Mouse (Mus musculus): Measurements from ENCODE around the gene Gsg1.

The Gsg1 gene

DNA sequence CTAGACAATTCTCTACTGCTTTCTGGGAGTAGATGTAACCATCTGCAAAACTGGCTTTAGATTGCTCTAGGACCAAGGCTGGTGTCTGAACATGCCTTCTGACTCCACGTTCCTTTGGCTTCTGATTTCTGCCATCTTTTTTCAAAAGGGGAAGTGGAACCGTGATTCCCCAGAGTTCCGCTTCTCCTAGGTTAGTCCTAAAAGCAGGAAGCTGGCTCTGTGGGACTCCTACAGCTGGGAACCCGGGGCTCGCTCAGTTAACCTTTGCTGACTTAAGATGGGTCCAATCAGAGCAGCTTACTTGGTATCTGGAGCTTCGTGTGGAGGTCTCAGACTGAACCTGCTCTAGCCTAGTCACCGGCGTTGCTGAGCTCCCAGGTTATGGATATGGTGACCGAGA lies 7.0 kb upstream of the Gsg1 start:
- no peak for DNase-seq (ENCODE audit: low spot score in 2 of 2)

DNA sequence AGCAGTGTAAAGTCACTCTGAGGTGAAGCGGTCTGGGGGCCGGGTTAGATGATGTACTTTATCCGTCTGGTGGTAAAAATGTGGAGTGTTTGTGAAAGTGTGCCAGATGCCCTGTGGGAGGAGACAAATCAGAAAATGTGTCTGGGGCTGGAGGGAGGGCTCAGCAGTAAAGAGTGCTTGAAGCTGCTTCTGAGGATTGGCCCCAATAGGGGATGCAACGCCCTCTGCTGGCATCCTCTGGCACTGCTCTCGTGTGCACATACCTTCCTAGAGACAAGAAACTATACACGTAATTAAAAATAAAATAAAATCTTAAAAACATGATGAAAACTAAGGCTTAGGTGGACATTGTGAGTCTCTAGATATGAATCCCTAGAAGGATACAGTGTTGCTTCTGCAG lies 6.3 kb upstream of the Gsg1 start:
- no peak for DNase-seq (ENCODE audit: low spot score in 2 of 2)

DNA sequence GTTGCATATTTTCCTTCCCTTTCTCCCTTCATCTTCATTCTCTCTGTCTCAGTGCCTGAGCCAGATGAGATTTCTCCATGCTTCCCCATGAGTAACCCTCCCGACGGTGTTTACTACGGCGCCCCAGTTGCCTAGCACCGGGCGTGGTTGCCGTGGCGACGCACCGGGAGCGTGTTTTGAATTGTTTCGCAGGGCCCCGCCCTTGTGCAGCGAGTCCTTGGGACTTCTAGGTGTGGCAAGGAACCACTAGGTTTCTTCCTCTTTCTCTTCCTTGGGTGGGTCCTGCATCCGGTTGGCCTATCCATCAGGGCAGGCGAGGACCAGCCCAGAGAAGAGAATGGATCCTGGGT lies 1.4 kb downstream of the Gsg1 start:
- peak; percentile 82 to 90 for DNase-seq (ENCODE audit: low spot score in 2 of 2)

DNA sequence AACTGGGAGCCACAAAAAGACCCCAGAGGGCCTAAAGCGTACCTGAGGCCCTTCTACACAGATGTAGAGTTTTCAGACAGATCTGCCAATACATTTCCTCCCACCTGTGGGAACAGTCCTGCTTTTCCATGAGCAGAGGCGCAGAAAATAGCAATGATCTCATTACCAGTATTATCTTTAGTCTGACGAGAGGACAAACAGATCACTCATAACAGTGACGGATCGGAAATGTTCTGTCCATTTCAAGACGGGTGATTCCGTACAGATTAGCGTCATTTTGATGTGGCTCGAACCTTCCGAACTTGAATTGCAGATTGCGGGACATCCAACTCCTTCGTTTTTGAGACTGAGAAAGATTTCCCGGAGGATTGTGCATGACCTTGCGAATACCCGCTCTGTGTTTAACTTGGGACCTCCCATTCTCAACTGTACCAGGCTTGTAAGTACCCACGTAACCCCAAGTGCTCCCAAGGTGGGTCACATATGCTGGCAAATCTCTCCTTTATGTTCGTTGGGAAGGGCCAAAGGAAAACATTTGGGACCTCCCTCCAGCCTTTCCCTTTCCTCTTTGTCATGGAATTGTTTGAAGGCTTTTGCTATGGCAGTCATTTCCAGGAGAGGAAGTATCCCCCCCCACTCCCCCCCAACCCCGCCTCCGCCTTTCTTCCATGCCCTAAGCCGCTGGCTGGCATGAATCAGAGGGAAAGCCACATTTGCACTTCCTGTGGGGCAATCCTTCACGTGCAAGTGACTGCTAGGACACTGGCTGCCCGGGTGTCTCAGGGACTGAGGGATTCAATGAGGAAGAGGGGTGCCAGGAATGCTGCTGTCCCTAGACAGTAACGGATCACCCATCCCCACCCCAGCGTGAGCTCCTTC lies 2.1 kb downstream of the Gsg1 start:
- DNase-seq (ENCODE audit: low spot score in 2 of 2), result no peak

DNA sequence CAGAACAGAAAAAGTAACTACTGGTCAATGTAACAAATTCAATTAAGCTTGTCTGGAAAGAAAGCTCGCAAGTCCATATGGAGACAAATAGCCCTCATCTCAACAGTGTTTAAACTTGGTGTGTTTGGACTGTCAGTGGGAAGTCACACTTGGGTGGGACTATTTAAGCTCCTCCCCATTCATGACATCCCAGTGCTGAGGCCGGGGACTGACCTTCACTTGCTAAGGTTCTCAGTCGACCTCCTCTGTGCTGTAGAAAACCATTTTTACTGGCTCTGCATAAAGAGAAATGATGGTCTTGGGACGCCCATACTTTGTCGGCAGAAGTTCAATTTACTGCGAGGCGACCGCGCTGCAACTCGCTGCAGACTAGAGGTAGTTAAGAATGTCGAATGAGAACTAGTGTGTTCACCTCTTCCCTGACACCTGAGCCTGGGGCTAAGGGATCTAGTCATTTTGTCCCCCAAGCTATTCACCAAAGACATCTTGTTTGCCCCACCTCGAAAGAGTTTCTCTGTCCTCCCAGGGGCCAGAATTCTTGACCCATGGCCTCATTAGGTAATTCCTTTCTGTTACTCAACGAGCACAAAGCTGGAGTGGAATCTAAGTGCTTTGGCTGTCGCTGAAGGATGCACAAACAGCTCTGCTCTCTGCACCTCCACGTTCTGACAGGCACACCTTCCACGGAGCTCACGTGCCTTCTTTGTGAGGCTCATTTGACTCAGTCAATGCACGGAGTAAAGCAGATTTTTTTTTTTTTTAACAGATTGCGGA lies 3.0 kb downstream of the Gsg1 start:
- DNase-seq (ENCODE audit: low spot score in 2 of 2), result no peak

DNA sequence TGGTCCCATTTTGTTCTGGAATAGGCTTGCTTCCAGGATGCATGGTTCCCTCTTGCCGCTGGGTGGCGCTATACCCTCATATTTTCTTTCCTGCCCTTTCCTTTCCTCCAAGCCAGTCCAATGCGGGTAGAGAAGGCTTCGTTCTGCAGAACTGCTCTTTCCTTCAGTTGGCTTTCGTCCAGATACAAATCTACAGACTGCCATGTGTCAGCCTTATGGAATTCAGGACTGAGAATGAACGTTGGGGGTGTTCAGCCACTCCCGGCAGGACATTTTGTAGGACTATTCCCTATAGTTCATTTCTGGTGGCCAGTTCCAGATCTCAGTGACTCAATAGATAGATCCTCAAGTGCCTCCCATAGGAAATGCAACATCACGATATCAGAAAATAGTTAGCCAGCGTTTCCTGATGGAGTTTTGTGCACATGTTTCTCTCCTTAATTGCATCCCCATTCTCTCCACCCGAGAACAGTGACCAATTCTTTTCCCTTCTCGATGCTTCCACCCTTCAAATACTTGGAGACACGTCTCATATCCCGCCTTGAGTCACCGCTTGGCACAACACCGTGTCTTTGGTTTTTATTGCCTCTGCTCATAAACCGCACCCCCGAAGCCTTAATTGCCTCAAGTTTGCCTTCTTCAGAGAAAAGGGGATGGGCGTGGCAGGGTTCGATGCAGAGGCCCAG lies 4.2 kb downstream of the Gsg1 start:
- DNase-seq (ENCODE audit: low spot score in 2 of 2), result peak; percentile 65 to 78

DNA sequence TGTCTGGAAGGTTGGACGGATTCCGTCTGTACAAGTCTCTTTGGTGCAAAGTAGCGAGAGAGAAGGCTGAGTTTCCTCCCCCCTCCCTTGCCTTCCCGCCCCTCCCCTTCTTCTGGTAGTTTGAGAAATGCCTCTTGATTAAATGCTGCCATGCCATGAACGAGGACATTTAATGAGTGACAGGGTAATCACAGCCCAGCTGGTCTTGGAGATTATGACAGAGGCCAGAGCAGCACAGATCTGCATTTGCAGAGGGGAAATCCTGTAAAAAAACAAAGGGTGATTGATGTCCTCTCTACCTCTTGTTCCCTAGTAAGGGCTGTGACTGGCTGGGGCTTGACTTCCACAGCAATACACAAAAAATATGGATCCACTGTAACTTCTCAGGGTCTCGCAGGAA lies 6.3 kb downstream of the Gsg1 start:
- no peak for DNase-seq (ENCODE audit: low spot score in 2 of 2)

DNA sequence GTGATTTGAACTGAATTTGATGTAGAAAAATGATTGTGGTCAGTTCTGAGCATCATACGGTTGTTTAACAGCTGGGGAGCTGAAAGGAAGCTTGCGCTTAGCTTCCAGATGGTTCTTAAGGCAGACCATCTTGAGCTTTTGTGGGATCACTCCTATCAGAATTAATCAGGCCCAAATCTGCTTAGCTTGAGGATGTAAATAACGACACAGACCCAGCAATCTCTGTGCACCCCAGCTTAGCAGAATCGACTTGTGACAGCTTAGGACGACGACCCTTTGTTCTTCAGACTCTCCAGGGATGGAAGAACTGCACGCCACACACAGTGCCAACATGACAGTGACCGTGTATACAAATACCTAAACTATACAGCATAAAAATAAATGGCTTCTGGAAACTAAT lies 8.6 kb downstream of the Gsg1 start:
- DNase-seq (ENCODE audit: low spot score in 2 of 2), result no peak

GRCm38 (mm10) chr6:135240361-135240760 lies 13.8 kb downstream of the Gsg1 start:
- DNase-seq (ENCODE audit: low spot score in 2 of 2), result no peak

- no peak for DNase-seq (ENCODE audit: low spot score in 2 of 2)
Measured at GRCm38 (mm10) chr6:135238211-135238610, 15.9 kb downstream of the Gsg1 start.

- DNase-seq (ENCODE audit: low spot score in 2 of 2), result no peak
Measured at GRCm38 (mm10) chr6:135237326-135237725, 16.8 kb downstream of the Gsg1 start.

GRCm38 (mm10) chr6:135236576-135236975 lies 17.6 kb downstream of the Gsg1 start:
- DNase-seq (ENCODE audit: low spot score in 2 of 2), result no peak

- no peak for DNase-seq (ENCODE audit: low spot score in 2 of 2)
Measured at GRCm38 (mm10) chr6:135235742-135236141, 18.4 kb downstream of the Gsg1 start.

DNA sequence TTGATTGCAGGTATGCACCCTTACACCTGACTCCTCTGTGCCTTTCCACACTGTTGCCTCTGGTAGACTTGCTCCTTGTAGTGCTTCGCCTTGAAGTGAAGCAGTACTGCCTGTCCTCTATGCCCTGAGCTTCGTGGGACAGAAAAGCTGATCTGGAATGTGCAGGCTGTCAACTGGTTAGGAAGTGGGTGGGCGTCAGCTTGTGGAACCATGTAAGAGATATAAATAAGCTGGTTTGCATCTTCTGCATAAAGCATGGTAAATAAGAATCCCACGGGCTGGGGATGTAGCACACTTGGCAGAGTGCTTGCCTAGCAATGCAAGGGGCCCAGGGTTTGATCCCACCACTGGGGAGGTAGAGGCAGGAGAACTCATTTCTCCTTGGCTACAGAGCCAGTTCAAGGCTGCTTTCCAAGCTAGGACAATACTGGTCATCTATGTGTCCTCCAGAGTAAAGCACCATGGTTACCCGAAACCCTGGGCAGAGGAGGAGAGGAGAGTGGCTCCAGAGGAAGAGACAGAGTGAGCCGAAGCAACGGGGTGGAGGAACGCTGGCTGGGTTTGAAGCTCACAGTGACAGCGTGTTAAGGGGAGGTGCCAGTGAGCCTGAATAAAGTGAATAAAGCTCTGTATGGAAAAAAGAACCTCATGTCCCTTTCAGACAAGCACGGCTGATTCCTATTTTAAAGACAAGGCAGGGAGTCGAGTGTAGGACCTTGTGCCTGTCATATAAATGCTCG lies 21.5 kb downstream of the Gsg1 start:
- DNase-seq (ENCODE audit: low spot score in 2 of 2), result no peak

DNA sequence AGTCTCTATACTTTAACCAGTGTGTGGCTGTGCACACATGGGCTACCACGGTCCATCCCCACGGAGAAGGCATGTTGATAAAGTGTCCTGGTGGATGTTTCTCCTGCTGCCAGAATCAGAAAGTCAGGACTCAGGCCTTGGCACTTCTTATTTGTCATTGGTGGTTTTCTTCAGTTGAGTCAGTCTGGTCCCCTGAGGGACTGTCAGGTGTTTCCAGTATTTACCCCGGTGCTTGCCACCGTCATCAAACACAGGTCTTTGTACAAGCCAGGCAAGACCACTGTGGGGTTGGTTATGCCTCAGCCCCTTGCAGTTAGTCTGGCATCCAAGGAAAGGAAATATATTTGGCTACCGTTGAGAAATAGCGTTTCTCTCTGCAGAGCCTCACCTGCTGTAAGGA lies 23.6 kb downstream of the Gsg1 start:
- no peak for DNase-seq (ENCODE audit: low spot score in 2 of 2)

DNA sequence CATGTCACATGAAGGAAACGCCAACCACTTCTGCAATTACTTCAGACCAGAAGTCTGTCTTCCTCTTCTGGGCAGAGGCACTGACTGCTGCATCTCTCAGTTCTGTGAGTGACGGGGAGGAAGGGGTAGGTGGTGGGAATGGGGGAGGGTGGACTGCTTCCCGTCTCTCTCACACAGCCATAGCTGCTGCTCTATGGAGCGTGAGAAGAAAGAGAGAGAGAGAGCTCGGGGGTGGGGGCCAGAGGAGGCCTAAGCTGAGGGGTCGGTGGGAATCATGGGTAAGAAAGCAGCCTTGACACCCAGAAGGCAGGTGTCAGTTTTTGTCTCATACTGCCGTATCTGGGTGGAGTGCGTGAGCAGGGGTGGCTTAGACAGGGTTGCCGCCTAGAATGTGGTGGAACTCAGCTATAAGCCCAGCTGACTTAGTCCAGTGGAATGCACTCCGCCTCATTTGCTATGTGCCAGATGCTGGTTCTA lies 25.6 kb downstream of the Gsg1 start:
- no peak for DNase-seq (ENCODE audit: low spot score in 2 of 2)

GRCm38 (mm10) chr6:135223786-135224416 lies 30.2 kb downstream of the Gsg1 start:
- no peak for DNase-seq (ENCODE audit: low spot score in 2 of 2)

- DNase-seq (ENCODE audit: low spot score in 2 of 2), result no peak
Measured at GRCm38 (mm10) chr6:135219916-135220315, 34.2 kb downstream of the Gsg1 start.

DNA sequence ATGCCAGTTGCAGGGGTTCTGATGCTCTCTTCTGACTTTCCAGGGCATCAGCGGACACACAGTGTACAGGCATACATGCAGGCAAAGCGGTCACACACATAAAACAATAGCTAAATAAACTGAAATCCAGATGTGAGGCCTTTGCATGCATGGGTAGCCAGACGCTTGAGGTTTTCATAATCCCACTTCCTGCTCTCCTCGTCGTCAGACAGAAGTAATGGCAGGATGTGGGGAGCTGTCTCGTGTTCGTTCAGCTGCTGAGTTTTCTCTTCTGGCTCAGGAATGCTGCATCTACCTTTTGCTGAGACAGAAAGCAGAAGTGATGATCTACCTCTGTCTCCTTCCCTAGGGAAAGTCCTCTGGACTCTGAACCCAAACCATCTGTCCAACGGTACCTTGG lies 35.8 kb downstream of the Gsg1 start:
- DNase-seq (ENCODE audit: low spot score in 2 of 2), result no peak

- DNase-seq (ENCODE audit: low spot score in 2 of 2), result no peak
Measured at GRCm38 (mm10) chr6:135212666-135213065, 41.5 kb downstream of the Gsg1 start.

- DNase-seq (ENCODE audit: low spot score in 2 of 2), result no peak
Measured at GRCm38 (mm10) chr6:135211169-135211568, 43.0 kb downstream of the Gsg1 start.

Measured in urinary bladder, postnatal 4 days (tissue).